Mouse (Mus musculus) heart, embryonic 15.5 days (tissue): Measurements from ENCODE around the gene Ano6. TPM values are rescaled to one million over a fixed set of nuclear protein-coding genes. Genes with fewer than 3 reads are reported as not detected.

ENCODE experiments used
- ATAC-seq: fragments of 200-750 bp; cut with Nextera tagmentation; replicated peaks from 2 replicates; pipeline ENCODE4 v1.8.0; 2017; ENCODE audit warnings: low read depth, moderate TSS enrichment; ENCODE audit not compliant: insufficient number of reproducible peaks, insufficient read depth, low FRiP score
- H3K27ac ChIP-seq: fragments of 300-500 bp; sonication (generic); 2 replicates; pipeline ENCODE4 v1.5.1; 2015; ENCODE audit warnings: mild to moderate bottlenecking, inconsistent platforms
- H3K27me3 ChIP-seq: fragments of 300-500 bp; sonication (generic); 2 replicates; pipeline ENCODE4 v1.6.1; 2015; ENCODE audit warnings: inconsistent platforms
- H3K36me3 ChIP-seq: fragments of 300-500 bp; sonication (generic); 2 replicates; pipeline ENCODE4 v1.6.1; 2015; ENCODE audit warnings: mild to moderate bottlenecking, inconsistent platforms
- H3K4me1 ChIP-seq: fragments of 300-500 bp; sonication (generic); replicated peaks from 2 replicates; pipeline ENCODE4 v1.6.1; 2015; ENCODE audit warnings: inconsistent platforms
- H3K4me2 ChIP-seq: fragments of 300-500 bp; sonication (generic); 2 replicates; pipeline ENCODE4 v1.6.1; 2015; ENCODE audit warnings: inconsistent platforms, mild to moderate bottlenecking, moderate library complexity
- H3K4me3 ChIP-seq: fragments of 300-500 bp; sonication (generic); 2 replicates; pipeline ENCODE4 v1.5.1; 2015; ENCODE audit warnings: mild to moderate bottlenecking, inconsistent platforms
- H3K9ac ChIP-seq: fragments of 300-500 bp; sonication (generic); 2 replicates; pipeline ENCODE4 v1.6.1; 2015; ENCODE audit warnings: mild to moderate bottlenecking, inconsistent platforms
- H3K9me3 ChIP-seq: fragments of 300-500 bp; sonication (generic); replicated peaks from 2 replicates; pipeline ENCODE4 v1.6.1; 2016; ENCODE audit warnings: inconsistent platforms
- WGBS: fragments of 180-500 bp; shearing (Covaris S2); methylation state at CpG from one replicate; pipeline ENCODE4 v1.1.7; 2015; ENCODE audit warnings: mixed read lengths; 5-methylcytosine and 5-hydroxymethylcytosine counted together
- polyA plus RNA-seq: library from polyadenylated mRNA; unstranded; fragments of >200 nt; fragmentation: Nextera tagmentation; extraction: Ambion mirVana; gene quantifications from 2 replicates; pipeline ENCODE4 v1.2.1, GENCODE M21; 2015

The Ano6 gene
- polyA plus RNA-seq, 1 experiment from 2014 or later: 27.2 TPM

DNA sequence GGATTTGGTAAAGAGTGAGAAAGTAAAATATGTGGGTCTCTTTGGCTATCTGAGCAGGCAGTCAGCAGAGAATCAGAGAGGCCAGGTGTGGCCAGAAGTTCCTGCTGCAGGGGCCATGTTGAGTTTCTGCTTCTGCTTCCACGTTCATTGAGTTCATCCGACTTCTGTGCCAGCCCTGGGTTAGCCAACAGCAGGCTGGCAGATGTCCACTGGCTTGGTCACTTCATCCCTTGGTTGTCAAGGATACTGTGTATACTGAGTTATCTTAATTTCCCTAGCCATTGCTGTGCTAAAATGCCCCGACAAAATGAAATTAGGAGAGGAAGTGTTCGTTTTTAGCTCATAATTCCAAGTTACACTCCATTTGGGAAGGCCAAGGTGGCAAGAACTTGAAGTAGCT is 21.1 kb upstream of the Ano6 start:
- WGBS: 73% methylated on average over 4 of the region's 4 CpGs
- Histone ChIP-seq H3K36me3 (no peaks in the 10 kb centered on the region), H3K4me2 (no peak overlapping the region), H3K4me3 (no peak overlapping the region), H3K27me3 (no peaks in the 10 kb centered on the region), H3K9ac (no peak overlapping the region), H3K27ac (no peak overlapping the region), H3K4me1 (no peaks in the 10 kb centered on the region), H3K9me3 (no peaks in the 10 kb centered on the region)
- no peak for ATAC-seq

DNA sequence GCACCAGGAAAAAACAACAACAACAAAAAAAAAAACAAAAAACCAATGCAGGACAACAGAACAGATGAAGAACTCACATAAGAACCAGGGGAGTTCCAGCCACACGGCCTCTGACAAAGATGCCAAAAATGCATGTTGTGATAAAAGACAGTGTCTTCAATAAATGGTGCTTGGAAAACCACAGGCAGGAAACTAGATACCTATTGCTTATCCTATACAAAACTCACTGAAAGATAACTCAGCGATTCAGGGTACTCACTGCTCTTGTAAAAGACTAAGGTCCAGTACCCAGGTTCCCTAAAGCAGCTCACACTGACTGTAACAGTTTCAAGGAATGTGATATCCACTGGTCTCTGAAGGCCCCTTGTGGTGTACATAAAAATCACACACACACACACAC is 20.3 kb upstream of the Ano6 start:
- Histone ChIP-seq H3K27me3 (no peaks in the 10 kb centered on the region), H3K27ac (no peak overlapping the region), H3K9ac (no peak overlapping the region), H3K4me1 (no peaks in the 10 kb centered on the region), H3K4me3 (no peak overlapping the region), H3K9me3 (no peaks in the 10 kb centered on the region), H3K36me3 (no peaks in the 10 kb centered on the region), H3K4me2 (no peak overlapping the region)
- 74% methylated on average over 2 of the region's 2 CpGs for WGBS
- ATAC-seq: no peak

DNA sequence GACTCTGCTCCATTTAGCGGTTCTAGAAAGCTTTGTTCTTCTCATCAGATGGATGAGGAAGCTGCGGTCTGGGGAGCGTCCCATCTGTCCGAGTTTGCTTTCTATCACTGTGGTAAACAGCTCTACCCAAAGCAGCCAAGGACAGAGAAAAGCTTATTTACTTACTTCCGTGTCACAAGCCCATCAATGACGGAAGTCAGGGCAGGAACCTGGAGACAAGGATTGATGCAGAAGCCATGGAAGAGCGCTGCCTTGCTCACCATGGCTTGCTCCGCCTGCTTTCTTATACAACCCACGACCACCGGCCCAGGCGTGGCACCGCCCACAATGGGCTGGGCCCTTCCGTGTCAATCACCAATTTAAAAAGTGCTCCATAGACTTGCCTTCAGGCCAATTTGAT is 18.3 kb upstream of the Ano6 start:
- no peaks in the 10 kb centered on the region for H3K27me3 ChIP-seq
- no peaks in the 10 kb centered on the region for H3K9me3 ChIP-seq
- no peaks in the 10 kb centered on the region for H3K4me1 ChIP-seq
- H3K27ac ChIP-seq: no peak overlapping the region
- H3K4me2 ChIP-seq: no peak overlapping the region
- no peaks in the 10 kb centered on the region for H3K36me3 ChIP-seq
- ATAC-seq: no peak
- H3K4me3 ChIP-seq: no peak overlapping the region
- WGBS: 53% methylated on average over 13 of the region's 13 CpGs
- H3K9ac ChIP-seq: no peak overlapping the region

DNA sequence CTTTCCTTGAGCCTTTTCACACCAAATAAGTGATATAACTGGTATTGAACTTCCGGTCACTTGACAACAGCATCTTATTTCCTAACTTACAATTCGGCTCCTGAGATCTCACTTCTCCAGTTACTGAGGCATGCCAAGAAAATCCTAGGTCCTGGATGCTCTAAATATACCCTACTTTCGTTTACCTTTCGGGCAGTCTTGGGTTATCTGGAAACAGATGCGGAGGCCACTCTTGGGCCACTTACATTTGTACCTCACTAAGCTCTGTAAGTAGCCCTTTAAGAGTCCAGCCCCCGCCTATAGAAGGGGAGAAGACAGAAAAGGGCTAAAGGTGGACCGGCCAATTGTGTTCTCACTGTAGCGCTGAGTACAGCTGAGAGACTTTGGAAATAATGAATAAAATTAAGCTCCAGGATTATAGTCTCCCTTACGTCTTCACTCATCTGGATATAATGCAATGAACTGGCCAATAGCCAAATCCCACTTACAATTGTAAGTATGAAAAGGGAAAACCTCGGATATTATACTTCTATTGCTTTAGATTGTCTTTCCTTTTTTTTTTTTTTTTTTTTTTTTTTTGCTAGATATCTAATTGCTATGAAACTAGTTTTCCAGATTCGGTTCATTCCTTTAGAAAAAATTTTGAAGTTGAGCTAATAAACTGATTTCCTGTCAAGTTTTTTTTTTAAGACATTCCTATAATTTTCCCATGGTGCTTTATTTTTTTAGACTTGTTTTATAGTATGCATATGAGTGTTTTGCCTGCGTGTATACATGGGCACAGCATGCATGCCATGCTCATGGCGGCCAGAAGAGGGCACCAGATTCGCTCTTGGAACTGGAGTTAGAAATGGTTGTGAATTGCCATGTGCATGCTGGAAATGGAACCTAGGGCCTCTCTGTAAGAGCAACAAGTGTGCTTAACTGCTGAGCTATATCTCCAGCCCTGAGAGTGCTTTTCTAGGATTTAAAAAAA is 17.5 kb upstream of the Ano6 start:
- H3K4me3 ChIP-seq: no peak overlapping the region
- no peak overlapping the region for H3K4me2 ChIP-seq
- no peaks in the 10 kb centered on the region for H3K4me1 ChIP-seq
- H3K9me3 ChIP-seq: no peaks in the 10 kb centered on the region
- H3K9ac ChIP-seq: no peak overlapping the region
- no peaks in the 10 kb centered on the region for H3K27me3 ChIP-seq
- no peak overlapping the region for H3K27ac ChIP-seq
- no peaks in the 10 kb centered on the region for H3K36me3 ChIP-seq
- WGBS: 51% methylated on average over 14 of the region's 14 CpGs
- ATAC-seq: no peak

DNA sequence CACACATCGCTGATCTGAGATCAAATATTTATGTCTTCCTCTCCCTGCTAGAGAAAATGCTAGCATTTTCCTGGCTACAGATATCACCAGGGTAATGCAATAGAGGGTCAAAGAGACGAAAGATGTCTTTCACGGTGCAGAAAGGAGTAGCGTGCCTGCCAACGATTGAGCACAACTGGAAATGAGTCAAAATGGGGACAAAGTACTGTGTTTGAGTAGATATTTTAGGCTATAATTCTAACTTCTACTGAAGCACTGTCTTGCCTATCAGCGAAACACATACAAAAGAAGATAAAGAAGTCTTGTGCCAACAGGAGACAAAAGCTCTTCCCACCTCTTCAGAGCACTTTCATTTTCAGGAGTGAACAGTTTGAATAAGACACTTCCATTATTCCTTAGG is 16.4 kb upstream of the Ano6 start:
- H3K27ac ChIP-seq: no peak overlapping the region
- no peaks in the 10 kb centered on the region for H3K36me3 ChIP-seq
- no peaks in the 10 kb centered on the region for H3K27me3 ChIP-seq
- no peak overlapping the region for H3K4me3 ChIP-seq
- ATAC-seq: no peak
- H3K4me2 ChIP-seq: no peak overlapping the region
- WGBS: 66% methylated on average over 6 of the region's 6 CpGs
- no peaks in the 10 kb centered on the region for H3K9me3 ChIP-seq
- no peak overlapping the region for H3K9ac ChIP-seq
- no peaks in the 10 kb centered on the region for H3K4me1 ChIP-seq

DNA sequence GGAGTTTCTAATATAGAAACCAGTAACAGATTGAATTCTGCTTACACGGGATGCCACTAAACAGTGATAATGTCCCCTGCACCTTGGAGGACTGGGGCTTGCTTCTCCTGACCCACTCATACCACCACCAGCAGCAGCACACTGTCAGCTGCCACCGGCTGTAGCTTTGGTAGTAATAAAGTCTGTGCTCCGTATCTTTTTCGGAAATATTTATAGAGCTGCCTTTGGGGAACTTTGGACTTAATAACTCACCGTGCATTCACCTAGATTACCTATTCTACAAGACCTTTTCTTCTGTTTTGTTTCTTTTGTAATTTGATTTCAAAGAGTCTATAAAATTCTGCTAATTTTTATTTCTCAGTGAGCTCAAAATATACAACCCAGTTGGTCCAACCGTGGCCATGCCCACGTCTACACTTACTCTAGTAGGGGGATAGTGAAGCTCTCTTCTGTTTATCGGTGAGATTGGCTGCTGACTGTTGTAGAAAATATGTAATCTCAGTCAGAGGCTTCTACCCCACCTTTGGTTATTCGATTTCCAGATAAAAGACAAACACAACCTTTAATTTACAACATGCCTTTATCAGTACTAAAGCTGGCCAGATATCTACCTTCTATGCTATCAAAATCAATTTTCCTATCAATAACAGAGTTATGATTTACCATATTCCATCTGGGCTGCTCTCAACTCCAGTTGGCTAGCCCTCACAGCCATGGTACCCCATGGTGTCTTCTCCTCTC is 15.8 kb upstream of the Ano6 start:
- WGBS: 82% methylated on average over 9 of the region's 9 CpGs
- H3K27me3 ChIP-seq: no peaks in the 10 kb centered on the region
- no peak overlapping the region for H3K4me3 ChIP-seq
- H3K27ac ChIP-seq: no peak overlapping the region
- no peak overlapping the region for H3K9ac ChIP-seq
- no peak for ATAC-seq
- H3K36me3 ChIP-seq: no peaks in the 10 kb centered on the region
- no peak overlapping the region for H3K4me2 ChIP-seq
- H3K9me3 ChIP-seq: no peaks in the 10 kb centered on the region
- H3K4me1 ChIP-seq: no peaks in the 10 kb centered on the region

DNA sequence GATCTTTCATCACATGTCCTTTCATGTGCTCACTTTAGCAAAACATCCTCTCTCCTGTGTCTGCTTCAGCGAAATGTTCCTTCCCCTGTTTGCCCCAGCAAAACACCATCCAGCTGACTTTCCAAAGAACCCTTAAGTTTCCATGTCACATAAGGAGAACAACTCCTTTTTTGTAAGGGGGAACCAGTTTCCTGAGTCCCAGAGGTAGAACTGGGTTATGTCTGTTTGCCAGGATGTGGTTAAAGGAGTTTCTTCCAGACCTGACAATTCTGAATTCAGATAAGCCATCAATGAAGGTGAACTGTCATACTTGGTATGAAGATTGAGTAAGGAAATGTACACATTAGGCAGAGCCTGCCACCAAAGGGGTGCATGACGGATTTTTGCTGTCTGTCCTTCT is 12.9 kb upstream of the Ano6 start:
- Histone ChIP-seq H3K4me1 (no peaks in the 10 kb centered on the region), H3K9ac (no peak overlapping the region), H3K36me3 (no peaks in the 10 kb centered on the region), H3K27me3 (no peaks in the 10 kb centered on the region), H3K9me3 (no peaks in the 10 kb centered on the region), H3K4me3 (no peak overlapping the region), H3K4me2 (no peak overlapping the region), H3K27ac (no peak overlapping the region)
- ATAC-seq: no peak
- 76% methylated on average over 2 of the region's 2 CpGs for WGBS

DNA sequence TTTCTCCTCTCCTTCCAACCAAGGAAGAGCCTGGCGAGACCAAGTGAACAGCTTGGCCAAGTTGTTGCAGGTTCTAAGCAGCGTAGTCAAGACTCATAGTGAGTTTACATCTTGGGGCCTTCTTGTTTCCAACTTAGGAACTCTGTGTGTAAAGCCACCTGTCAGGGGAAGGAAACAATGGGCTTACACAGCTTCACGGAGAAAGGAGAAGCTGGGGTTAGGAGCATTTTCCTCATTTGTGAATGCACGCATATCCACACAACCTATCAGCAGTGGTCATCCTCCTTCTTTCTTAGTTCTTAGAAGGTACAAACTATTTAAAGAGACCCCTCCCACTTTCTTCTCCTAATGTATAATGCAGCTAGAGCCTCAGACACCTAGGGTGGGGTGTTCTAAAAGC is 11.9 kb upstream of the Ano6 start:
- Histone ChIP-seq H3K4me2 (no peak overlapping the region), H3K27me3 (no peaks in the 10 kb centered on the region)

DNA sequence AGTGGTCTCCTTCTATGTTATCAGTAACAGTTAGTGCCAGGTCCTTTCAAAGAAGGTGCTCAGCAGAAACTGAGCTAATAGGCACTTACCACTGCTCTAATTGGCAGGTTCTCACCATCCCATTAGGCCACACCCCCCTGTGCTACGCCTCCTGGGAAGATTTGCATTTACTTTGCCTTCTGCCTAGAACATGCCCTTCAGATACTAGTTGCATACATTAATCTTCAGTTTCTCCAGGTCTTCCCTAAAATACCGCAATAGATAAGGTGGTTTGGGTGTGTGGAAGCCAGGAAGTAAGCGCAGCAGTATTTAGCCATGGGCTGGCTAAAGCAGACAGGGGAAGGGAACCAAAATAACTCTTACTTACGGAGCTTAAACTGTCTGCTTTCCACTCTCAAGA is 4.0 kb upstream of the Ano6 start:
- H3K9ac ChIP-seq: no peak overlapping the region
- no peak for ATAC-seq
- no peaks in the 10 kb centered on the region for H3K9me3 ChIP-seq
- H3K36me3 ChIP-seq: no peaks in the 10 kb centered on the region
- H3K27ac ChIP-seq: no peak overlapping the region
- WGBS: 80% methylated on average over 4 of the region's 4 CpGs
- no peak overlapping the region for H3K4me2 ChIP-seq
- H3K4me3 ChIP-seq: no peak overlapping the region
- H3K4me1 ChIP-seq: peaks cover 10% of the 10 kb centered on the region
- no peaks in the 10 kb centered on the region for H3K27me3 ChIP-seq

More for the DNA sequence above, 11.9 kb upstream of the Ano6 start:
- Histone ChIP-seq H3K4me1 (no peaks in the 10 kb centered on the region), H3K4me3 (no peak overlapping the region), H3K36me3 (no peaks in the 10 kb centered on the region), H3K9ac (no peak overlapping the region), H3K27ac (no peak overlapping the region), H3K9me3 (no peaks in the 10 kb centered on the region)
- no peak for ATAC-seq
- 85% methylated on average over 4 of the region's 4 CpGs for WGBS

DNA sequence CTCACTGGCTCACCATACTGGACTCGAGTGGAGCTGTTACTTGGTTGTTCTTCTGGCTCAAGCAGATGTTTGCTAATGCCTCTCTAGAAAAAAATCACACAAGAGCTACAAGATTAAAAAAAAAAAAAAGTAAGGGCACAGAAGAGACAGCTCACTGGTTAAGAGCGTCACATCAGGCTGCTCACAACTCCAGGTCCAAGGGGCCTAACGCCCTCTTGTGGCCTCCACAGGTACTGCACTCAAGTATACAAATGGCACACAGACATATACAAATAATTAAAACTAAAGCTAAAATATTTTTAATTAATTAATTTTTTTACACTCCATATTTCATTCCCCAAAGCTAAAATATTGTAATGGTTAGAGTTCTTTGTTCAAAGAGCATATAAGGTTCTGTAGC is 3.1 kb upstream of the Ano6 start:
- ATAC-seq: no peak
- no peaks in the 10 kb centered on the region for H3K9me3 ChIP-seq
- H3K27ac ChIP-seq: no peak overlapping the region
- no peak overlapping the region for H3K4me2 ChIP-seq
- WGBS: 60% methylated on average over 3 of the region's 3 CpGs
- no peaks in the 10 kb centered on the region for H3K36me3 ChIP-seq
- H3K4me1 ChIP-seq: peaks cover 18% of the 10 kb centered on the region
- H3K9ac ChIP-seq: no peak overlapping the region
- no peak overlapping the region for H3K4me3 ChIP-seq
- no peaks in the 10 kb centered on the region for H3K27me3 ChIP-seq

DNA sequence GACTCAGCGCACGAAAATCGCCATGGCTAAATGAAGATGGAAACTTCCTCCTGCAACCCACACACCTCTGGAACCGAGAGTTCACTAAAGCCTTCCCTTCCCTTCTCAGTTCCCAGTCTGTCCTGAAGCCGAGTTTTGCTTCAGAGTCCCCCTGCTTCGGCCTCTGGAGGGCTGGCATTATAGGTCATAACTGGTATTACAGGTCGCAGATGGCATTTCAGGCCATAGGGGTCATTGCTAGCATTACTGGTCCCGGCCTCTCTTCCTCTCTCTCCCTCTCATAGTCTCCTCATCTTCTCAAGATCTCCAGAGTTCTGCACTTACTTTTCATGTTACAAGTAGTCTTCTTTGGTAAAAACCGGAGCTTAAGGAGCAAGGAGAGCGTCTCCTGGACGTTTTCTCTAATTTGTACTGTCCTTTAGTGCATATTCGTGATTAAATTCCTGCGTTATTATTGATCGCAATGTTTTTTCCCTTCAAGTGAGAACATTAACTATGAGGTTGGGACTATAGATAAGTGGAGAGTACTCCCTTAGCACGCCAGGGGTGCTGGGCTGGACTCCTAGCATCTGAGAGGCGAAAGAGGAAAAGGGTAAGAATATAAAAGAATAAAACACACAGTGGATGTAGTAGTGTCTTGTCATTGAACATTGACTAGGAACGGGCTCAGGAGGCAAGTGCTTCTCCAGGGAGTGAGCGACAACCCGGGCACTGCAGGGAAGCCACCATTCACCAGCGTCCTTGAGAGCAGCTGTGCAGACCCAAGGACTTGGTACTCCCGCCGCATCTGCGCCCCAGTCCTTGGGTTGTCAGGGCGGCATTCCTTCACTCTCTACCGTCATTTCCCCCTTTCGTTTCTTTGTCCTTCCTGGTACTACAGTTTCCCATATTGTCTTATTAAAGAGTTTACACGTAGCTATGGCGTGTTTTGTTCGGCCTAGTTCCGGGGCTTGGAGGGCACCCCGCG is 798 bp upstream of the Ano6 start:
- no peaks in the 10 kb centered on the region for H3K27me3 ChIP-seq
- no peaks in the 10 kb centered on the region for H3K9me3 ChIP-seq
- 19% methylated on average over 32 of the region's 32 CpGs for WGBS
- H3K4me3 ChIP-seq: peak overlapping the region; percentile 61
- peak overlapping the region; percentile 77 for H3K4me2 ChIP-seq
- ATAC-seq: peak; percentile 25
- peak overlapping the region; percentile 76 for H3K9ac ChIP-seq
- H3K4me1 ChIP-seq: peaks cover 38% of the 10 kb centered on the region
- peak overlapping the region; percentile 81 for H3K27ac ChIP-seq
- H3K36me3 ChIP-seq: no peaks in the 10 kb centered on the region
